Mouse (Mus musculus): Measurements from ENCODE around the gene Pgc.

DNA sequence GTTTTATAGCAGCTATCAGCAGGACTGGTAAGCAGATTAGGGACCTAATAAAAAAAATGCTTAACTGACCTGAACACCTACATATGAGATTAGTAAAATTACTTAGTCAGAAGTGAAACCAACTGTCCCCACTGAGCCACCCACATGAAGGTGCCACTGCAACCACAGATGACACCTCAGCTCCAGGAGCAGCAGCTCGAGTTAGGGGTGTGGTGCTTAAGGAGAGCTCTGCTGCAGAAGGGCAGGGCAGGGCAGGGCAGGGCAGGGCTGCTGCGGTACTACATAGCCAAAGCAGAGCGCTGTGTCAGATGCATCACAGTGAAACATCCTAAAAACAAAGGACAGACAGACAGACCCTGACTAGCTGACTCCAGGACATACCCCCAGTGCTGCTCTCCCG lies 43.8 kb upstream of the Pgc start:
- TF ChIP-seq CTCF (IDR thresholded peaks at IDR 0.05; ENCODE audit: low read depth) (no peak), EP300 (IDR thresholded peaks at IDR 0.05; ENCODE audit: low read depth) (no peak)

All from heart, postnatal 0 days (tissue).